Mouse (Mus musculus) cerebellum, adult 9-11 months (tissue): ENCODE data around the gene Pigb.

Experiments used
- DNase-seq: peaks from one replicate; pipeline ENCODE4 v3.0.0; 2022

The Pigb gene

GRCm38 (mm10) chr9:73045204-73045603, 5.0 kb upstream of the Pigb start:
- DNase-seq, result peak; percentile 60

DNA sequence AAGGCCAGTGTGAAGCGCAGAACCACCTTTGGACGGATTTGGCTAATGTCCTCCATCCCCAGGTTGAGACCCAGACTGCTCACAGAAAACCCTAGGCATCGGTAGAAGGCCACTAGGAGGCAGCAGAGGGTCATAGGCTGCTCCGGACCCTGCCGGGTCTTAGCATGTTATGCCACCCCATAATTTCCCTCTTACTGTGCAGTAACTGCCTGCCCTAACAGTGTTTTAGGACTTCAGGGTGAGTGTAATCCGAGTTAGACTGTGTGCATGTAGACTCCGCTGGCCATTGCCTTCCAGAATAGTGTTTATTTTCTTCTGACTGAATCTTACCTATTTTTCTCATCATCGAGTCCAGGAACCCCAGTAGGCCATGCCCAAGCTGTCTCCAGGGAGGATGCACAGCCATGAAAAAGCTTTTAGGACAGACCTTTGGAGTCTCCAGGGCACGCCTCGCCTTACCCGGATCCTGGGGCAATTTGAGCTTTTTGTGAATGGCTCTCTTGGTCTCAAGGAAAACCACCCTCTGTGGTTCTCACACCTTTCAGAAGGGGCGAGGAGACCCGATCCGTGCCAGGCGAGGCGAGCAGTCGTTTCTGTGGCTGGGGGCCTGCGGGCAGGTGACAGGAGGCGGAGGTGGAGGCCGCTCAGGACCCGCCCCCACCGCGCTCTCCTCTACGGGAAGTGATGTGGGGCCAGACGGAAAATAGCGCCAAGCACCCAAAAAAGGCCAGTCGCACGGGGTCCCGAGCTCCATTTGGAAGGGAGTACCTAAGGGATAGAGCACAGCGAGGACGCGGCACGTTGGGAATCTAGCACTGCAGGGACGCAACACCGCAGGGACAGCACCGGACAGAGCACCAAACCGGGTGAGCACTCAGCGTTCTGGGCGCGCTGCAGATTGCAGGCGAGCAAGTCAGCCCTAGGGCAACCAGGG, 4.2 kb upstream of the Pigb start, which contains the start of gene Rab27a:
TSS of gene Rab27a (plus strand) at position 709 of the 934 bp plus-strand sequence.
- peak; percentile 87 for DNase-seq

DNA sequence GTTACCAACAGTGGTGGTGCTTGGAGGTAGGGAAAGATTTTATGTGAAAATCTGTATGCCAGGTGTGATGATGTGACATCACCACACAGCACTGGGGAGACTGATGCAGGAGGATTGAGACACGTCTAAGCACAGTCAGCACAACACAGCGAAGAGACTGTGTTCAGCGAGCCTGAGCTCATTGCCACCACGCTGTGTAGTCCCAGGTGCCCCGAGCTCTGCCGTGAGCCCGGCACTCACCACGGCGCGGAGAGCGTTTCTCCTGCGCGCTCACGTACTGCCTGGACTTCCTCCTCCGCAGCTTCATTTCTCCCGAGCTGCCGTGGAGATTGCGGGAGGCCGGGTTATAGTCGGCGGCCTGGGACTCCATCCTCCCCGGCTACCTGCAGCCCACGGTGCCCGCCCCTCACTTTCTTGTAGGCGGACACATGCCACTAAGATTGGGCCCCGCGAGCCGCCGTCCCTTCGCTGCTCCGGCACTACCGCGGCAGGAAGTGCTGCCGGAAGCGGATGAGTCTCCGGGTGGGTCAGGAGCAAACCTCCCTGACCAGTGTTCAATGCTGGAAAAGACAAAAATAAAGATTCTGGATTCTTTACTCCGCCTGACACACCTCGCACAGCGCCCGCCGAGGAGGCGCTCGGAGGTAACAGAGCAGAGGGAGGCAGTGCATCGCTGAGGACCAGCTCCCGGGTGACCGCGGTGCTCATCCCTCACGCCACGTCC, 794 bp downstream of the Pigb start:
- DNase-seq, result peak; percentile 92

DNA sequence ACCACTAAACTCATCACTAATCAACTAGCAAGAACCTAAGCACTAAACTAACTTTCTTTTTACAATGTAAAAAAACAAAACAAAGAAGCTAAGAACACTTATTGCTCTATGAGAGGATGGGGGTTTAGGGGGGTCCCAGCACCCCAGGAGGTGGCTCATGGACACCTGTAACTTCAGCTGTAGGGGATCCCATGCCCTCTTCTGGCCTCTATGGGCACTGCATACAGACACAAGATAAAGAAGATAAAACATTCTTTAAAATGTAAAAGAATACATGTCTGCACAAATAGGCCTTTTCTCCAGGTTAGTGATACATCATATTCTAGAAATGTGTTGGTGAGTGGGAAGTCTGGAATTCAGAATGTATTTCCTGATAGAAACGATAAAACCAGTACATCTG, 6.8 kb downstream of the Pigb start:
- no peak for DNase-seq

DNA sequence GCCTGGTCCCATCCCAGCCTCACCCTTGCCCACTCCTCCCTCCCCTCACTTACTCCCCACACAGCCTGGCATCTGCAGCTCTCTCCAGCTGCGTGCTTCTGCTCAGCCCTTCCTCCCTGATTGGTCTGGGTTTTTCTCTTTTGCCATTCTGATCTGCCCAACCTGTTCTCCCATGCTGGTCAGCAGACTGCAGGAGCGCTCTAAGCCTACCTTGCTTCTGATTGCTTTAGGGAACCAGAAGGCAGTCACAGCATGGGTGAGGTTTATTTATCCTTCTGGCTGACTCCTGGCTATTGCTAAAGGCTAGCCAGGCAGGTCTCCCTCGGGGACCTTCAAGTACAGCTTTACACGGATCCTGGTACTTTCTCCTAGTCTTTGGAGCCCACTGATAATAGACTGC, 8.8 kb downstream of the Pigb start:
- peak; percentile 81 for DNase-seq

- DNase-seq, result no peak
Measured at GRCm38 (mm10) chr9:73030443-73030842, 9.7 kb downstream of the Pigb start.

GRCm38 (mm10) chr9:73025818-73026636, 14.2 kb downstream of the Pigb start:
- no peak for DNase-seq

DNA sequence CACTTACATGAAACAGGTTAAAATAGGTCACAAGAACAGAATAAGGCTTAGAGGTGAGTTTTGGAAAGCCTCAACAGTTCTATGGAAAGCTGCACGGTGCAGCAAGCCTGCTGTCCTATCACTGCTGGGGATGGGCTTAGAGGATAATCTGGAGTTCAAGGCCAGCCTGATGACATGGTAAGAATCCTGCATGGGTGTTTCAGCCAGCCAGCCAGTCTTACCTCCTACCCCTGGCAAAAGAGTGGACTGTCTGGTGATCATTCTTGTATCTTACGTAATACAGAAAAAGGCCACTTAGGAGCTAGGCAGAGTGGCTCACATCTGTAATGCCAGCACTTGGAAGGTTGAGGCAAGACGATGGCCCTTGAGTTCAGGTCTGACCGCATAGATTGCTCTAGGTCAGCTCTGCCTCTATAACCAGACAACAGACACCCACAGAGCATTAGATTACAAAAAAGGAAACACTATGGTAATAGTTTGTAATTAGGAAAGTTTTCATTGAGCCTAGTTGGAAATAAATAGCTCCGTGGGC, 19.5 kb downstream of the Pigb start:
- DNase-seq, result no peak

DNA sequence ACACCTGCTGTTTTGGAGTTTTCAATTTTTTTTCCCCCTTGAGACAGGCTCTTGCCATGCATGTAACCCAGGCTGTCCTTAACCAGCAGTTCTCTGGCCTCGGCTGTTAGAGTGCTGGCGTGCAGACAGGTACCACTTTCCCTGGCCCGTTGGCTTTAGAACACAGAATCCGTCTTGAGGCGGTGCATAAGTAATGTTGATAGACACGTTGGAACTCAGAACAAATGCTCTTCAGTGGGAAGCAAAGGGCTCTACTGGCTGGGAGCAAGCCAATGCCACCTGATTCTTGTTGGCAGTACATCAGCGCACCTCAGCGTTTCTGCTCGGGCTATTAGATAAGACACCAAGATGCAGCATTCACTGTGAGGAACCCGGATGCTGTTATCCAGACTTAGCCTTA, 20.3 kb downstream of the Pigb start:
- peak; percentile 70 for DNase-seq

- no peak for DNase-seq
Measured at GRCm38 (mm10) chr9:73014724-73015123, 25.5 kb downstream of the Pigb start.

DNA sequence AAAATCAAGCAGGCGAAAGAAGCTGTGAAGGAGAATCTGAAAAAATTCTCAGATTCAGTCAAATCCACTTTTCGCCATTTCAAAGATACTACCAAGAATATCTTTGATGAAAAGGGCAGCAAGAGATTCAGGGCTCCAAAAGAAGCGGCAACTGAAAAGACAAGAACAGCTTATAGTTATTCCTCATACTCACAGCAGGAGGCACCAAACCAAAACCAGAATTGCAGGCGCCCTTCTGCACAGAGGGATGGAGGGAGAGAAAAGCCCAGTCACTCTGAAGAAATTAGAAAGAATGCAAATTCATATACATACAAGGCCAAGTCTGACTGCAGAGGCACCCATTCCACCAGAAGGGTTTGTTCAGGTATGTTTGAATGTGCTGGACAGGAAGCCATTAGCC, 27.5 kb downstream of the Pigb start:
- no peak for DNase-seq

DNA sequence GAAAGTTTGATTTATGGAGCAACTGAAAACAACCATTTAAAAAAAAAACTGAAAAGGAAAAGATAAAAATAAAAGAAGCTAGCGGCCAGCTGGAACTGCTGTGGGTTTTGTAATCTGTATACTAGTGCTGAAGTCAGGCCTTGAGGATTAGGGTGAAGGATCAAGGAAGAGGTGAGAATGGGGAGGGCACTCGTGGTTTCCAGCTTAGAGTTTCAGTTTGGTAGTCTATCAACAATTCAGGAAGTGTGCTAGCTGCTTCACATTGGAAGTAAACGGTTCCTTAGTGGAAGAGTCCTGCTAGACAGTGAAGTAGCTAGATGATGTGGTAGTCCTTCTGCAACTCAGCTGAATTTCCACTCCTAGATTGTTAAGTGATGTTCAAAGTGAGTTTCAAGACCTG, 31.8 kb downstream of the Pigb start:
- DNase-seq, result no peak

- no peak for DNase-seq
Measured at GRCm38 (mm10) chr9:73006175-73006574, 34.0 kb downstream of the Pigb start.

- no peak for DNase-seq
Measured at GRCm38 (mm10) chr9:73005106-73005505, 35.1 kb downstream of the Pigb start.

GRCm38 (mm10) chr9:73004076-73004475, 36.1 kb downstream of the Pigb start:
- no peak for DNase-seq

DNA sequence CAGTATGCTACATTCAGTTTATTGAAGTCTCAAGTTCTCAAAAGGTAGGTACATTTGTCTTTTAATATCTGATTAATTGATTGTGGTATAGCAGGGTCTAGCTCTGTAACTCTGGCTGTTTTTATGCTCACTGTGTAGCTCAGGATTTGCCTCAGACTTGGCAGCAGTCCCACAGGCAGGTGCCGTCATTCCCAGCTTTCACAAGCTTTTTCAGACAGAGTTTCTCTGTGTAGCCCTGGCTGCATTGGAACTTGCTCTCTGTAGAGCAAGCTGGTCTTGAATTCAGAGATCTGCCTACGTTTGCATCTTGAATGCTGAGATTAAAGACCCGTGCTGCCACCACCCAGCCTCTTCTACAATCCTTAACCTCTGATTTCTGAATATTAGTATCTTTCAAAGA, 38.0 kb downstream of the Pigb start:
- no peak for DNase-seq

GRCm38 (mm10) chr9:73001314-73002011, 38.7 kb downstream of the Pigb start:
- DNase-seq, result no peak

DNA sequence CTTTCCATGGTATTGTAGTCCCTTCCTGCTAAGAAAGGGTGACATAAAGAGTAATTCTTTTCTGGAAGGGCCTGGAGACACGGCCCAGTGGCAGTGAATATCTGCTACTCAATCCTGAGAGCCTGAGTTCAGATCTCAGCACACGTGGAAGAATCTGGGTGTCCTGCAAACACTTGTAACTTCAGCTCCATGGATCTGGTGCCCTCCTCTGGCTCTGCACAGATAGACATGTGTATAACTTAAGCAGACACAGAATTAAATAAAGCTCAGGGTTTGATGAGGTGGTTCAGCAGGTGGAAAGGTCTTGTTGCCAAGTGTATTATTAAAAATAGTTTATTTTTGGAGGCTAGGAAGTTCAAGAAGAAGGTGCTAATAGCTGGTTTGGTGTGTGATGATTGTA, 39.7 kb downstream of the Pigb start:
- DNase-seq, result no peak

DNA sequence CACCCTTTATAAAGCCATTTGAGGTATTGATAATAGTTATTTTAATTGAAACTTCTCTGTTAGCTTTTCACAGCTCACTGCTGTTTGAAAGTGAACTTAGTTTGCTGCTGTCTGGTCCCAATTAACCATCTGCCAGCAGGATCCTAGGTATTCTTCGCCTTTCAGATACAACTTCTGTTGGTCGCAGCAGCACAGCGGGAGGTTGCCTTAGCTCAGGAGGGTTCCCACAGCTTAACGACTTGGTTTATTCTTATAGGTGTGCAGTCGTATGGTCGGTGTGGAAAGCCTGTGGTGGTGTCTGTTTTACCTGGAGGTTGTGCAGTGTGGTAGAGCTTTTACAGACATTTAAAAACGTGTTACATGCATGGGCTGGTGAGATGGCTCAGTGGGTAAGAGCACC, 43.4 kb downstream of the Pigb start:
- DNase-seq, result no peak

DNA sequence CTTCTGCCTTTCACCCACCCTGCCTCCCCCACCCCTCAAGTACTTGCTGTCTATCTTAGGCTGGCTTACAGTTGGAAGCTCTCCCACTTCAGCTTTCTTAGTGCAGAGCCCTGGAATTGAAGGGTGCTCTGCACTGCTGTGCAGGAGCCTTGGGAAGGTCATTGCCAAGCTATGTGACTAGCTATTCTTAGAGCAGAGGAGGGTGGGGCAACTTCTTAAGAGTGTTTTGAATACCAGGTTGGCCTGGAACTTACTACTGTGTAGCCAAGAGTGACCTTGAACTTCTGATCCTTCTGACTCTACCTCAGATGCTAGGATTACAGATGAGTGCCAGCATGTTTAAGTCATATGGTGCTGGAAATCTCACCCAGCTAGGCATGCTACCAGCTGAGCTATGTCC, 44.0 kb downstream of the Pigb start:
- DNase-seq, result no peak

DNA sequence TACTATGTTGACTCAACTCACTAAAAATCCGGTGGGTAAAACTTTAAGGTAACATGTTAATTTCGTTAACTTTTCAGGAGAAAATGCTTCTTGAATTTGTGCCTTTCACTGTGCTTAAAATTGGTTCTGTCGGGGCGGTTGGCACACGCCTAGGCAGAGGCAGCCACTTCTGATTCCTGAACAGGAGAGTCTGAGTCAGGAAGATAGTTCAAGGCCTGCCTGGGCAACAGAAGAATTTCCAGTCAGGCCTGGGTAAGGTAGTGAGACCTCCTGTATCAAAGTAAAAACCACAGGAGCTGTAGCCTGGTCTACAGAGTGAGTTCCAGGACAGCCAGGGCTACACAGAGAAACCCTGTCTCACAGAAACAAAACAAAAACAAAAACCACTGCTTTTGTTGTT, 47.6 kb downstream of the Pigb start:
- no peak for DNase-seq

DNA sequence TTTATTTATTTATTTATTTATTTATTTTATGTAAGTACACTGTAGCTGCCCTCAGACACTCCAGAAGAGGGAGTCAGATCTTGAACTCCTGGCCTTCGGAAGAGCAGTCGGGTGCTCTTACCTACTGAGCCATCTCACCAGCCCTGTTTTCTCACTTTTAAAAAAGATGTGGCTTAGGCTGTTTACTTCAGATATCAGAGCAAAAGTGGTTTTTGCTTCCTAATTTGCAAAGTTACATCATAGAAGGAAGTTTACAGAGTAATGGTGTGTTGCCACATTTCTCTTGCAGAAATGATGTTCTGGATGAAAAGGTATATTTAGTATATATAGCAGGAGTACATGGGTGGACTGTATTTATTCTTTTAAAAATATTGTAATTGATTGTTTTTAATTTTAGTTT, 48.8 kb downstream of the Pigb start:
- DNase-seq, result no peak
